Mouse (Mus musculus) G1E (cell line): Measurements from ENCODE around the gene Sirpa. TPM values are rescaled to one million over a fixed set of nuclear protein-coding genes. Genes with fewer than 3 reads are reported as not detected.

Experiments
- ATAC-seq: 2 replicates; pipeline ENCODE4 v1.8.0; 2016; ENCODE audit warnings: mild to moderate bottlenecking; ENCODE audit not compliant: insufficient number of reproducible peaks, poor library complexity, low FRiP score, severe bottlenecking; ENCODE audit errors: extremely low read depth
- DNase-seq: peaks from one replicate; pipeline ENCODE4 v3.0.0; 2012; ENCODE audit warnings: low spot score
- H3K27me3 ChIP-seq: 2 replicates; pipeline ENCODE4 v1.6.1; 2012; ENCODE audit warnings: mild to moderate bottlenecking, low read length, inconsistent platforms; ENCODE audit not compliant: insufficient read depth
- H3K36me3 ChIP-seq: replicated peaks from 2 replicates; pipeline ENCODE3; 2012; ENCODE audit warnings: mild to moderate bottlenecking, inconsistent platforms
- H3K4me1 ChIP-seq: 2 replicates; pipeline ENCODE4 v1.6.1; 2012; ENCODE audit warnings: low read depth, low read length, inconsistent platforms, mixed read lengths; ENCODE audit not compliant: insufficient read depth
- H3K4me3 ChIP-seq: 2 replicates; pipeline ENCODE4 v1.5.1; 2012; ENCODE audit warnings: low read depth, mild to moderate bottlenecking, inconsistent platforms, low read length, moderate library complexity, mixed read lengths
- H3K9me3 ChIP-seq: replicated peaks from 2 replicates; pipeline ENCODE4 v1.6.1; 2012; ENCODE audit warnings: inconsistent platforms
- CTCF ChIP-seq: IDR thresholded peaks from 2 replicates; pipeline ENCODE4 v1.5.1; 2012; ENCODE audit warnings: low read depth, low read length, inconsistent platforms, mixed read lengths
- GATA1 ChIP-seq: IDR thresholded peaks from 2 replicates; pipeline ENCODE4 v1.6.1; 2012; ENCODE audit warnings: borderline replicate concordance, low read length, inconsistent platforms, mixed read lengths
- GATA2 ChIP-seq: IDR thresholded peaks from 2 replicates; pipeline ENCODE4 v1.6.1; 2012; ENCODE audit warnings: low read depth, low read length, inconsistent platforms, borderline replicate concordance
- POLR2AphosphoS5 ChIP-seq: IDR thresholded peaks from 2 replicates; pipeline ENCODE4 v1.6.1; 2012; ENCODE audit warnings: low read depth, low read length, inconsistent platforms; ENCODE audit not compliant: insufficient replicate concordance
- TAL1 ChIP-seq: conservative IDR thresholded peaks from 2 replicates; pipeline ENCODE4 v1.6.1; 2012; ENCODE audit warnings: low read depth, low read length, inconsistent platforms, mixed read lengths
- polyA plus RNA-seq: library from polyadenylated mRNA; stranded (reverse); fragments of >175 nt; gene quantifications from 2 replicates; pipeline ENCODE4 v1.2.3, GENCODE M21; 2012
- total RNA-seq, 2 experiments: library from RNA; stranded (forward) in 1 of 2; stranded (reverse) in 1 of 2; fragments of 200-1000 nt in 1 of 2; fragments of >200 nt in 1 of 2; fragmentation: Nextera tagmentation in 1 of 2; gene quantifications; 2 replicates each; pipeline ENCODE4 v1.2.3; 2014 to 2017

Sirpa gene
- total and polyA plus RNA-seq, 3 experiments: 1.2 TPM; not detected in 2

DNA sequence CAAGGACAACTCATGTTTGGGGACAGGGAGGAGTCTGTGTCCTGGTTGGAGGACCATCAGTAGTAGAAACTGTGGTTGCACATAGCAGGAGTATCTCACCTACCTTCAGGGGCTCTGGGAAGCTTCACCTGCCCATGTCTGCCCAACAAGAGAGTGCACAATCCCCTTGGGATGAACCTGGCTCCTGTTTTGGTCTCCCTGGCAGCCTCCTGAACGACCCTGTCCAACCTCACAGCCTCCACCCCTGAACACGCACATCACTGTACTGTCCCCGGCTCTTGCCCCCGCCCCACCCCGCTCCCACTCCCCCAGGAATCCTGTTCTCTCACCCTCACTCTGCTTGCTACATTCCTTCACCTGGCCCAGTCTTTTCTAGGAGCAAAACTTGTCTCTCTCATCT, 30.3 kb downstream of the Sirpa start:
- Histone ChIP-seq H3K4me3 (no peak overlapping the region), H3K27me3 (no peaks in the 10 kb centered on the region), H3K9me3 (no peaks in the 10 kb centered on the region), H3K4me1 (no peaks in the 10 kb centered on the region), H3K36me3 (no peaks in the 10 kb centered on the region)
- TF ChIP-seq TAL1: no peak
- no peak for TF ChIP-seq GATA1
- no peak for TF ChIP-seq GATA2
- no peak for TF ChIP-seq POLR2AphosphoS5
- ATAC-seq (no peak), DNase-seq (no peak)

- Histone ChIP-seq H3K9me3 (no peaks in the 10 kb centered on the region), H3K27me3 (no peaks in the 10 kb centered on the region), H3K4me1 (no peaks in the 10 kb centered on the region), H3K36me3 (no peaks in the 10 kb centered on the region), H3K4me3 (no peak overlapping the region)
- ATAC-seq (no peak), DNase-seq (no peak)
- no peak for TF ChIP-seq GATA2
- TF ChIP-seq POLR2AphosphoS5: no peak
- TF ChIP-seq GATA1: no peak
- no peak for TF ChIP-seq TAL1
- no peak for TF ChIP-seq CTCF
These were observed 31.1 kb downstream of the Sirpa start for GRCm38 (mm10) chr2:129623771-129624170.

GRCm38 (mm10) chr2:129624246-129624918, 31.7 kb downstream of the Sirpa start:
- TF ChIP-seq CTCF: no peak
- no peak for TF ChIP-seq GATA1
- TF ChIP-seq POLR2AphosphoS5: no peak
- TF ChIP-seq TAL1: no peak
- no peak for TF ChIP-seq GATA2
- no peaks in the 10 kb centered on the region for H3K27me3 ChIP-seq
- H3K9me3 ChIP-seq: no peaks in the 10 kb centered on the region
- DNase-seq: no peak
- H3K36me3 ChIP-seq: no peaks in the 10 kb centered on the region
- no peaks in the 10 kb centered on the region for H3K4me1 ChIP-seq
- no peak for ATAC-seq
- no peak overlapping the region for H3K4me3 ChIP-seq

DNA sequence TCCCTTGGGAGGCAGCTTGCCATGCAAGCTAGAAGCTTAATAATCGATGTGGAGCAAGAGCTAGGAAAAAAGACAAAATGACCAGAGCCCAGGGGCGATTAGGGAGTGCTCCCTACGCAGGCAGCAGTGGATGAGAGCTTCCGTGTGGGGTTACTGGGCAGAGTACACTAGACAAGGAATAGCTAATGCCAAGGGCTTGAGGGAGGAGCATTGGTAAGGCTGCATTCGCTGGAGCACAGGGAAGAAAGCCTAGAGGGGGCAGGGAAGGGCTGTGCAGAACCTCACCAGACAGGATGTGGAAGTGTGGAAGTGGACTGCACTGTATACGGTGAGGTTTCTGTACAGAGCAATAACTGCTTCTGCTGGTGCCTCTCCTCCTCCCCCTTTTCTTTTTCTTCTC, 32.3 kb downstream of the Sirpa start:
- DNase-seq: no peak
- no peak for ATAC-seq
- TF ChIP-seq GATA1 (no peak), TAL1 (no peak), CTCF (no peak), GATA2 (no peak), POLR2AphosphoS5 (no peak)
- Histone ChIP-seq H3K36me3 (no peaks in the 10 kb centered on the region), H3K27me3 (no peaks in the 10 kb centered on the region), H3K9me3 (no peaks in the 10 kb centered on the region), H3K4me3 (no peak overlapping the region), H3K4me1 (no peaks in the 10 kb centered on the region)

GRCm38 (mm10) chr2:129625845-129626244, 33.2 kb downstream of the Sirpa start:
- Histone ChIP-seq H3K4me1 (no peaks in the 10 kb centered on the region), H3K36me3 (no peaks in the 10 kb centered on the region)

GRCm38 (mm10) chr2:129626621-129627061, 34.0 kb downstream of the Sirpa start:
- no peaks in the 10 kb centered on the region for H3K4me1 ChIP-seq
- no peak for DNase-seq

More at GRCm38 (mm10) chr2:129625845-129626244, 33.2 kb downstream of the Sirpa start:
- DNase-seq: no peak
- Histone ChIP-seq H3K27me3 (no peaks in the 10 kb centered on the region), H3K9me3 (no peaks in the 10 kb centered on the region), H3K4me3 (no peak overlapping the region)
- ATAC-seq: no peak
- no peak for TF ChIP-seq GATA1

GRCm38 (mm10) chr2:129627133-129627532, 34.5 kb downstream of the Sirpa start:
- ATAC-seq: no peak
- no peak for DNase-seq
- H3K36me3 ChIP-seq: no peaks in the 10 kb centered on the region
- no peaks in the 10 kb centered on the region for H3K4me1 ChIP-seq
- H3K9me3 ChIP-seq: no peaks in the 10 kb centered on the region
- H3K4me3 ChIP-seq: no peak overlapping the region
- no peaks in the 10 kb centered on the region for H3K27me3 ChIP-seq
- TF ChIP-seq POLR2AphosphoS5 (no peak), TAL1 (no peak), GATA1 (no peak)

More at GRCm38 (mm10) chr2:129626621-129627061, 34.0 kb downstream of the Sirpa start:
- no peak for TF ChIP-seq TAL1
- no peak for TF ChIP-seq GATA2
- TF ChIP-seq POLR2AphosphoS5: no peak
- no peak for TF ChIP-seq GATA1
- no peak for TF ChIP-seq CTCF
- Histone ChIP-seq H3K9me3 (no peaks in the 10 kb centered on the region), H3K4me3 (no peak overlapping the region), H3K36me3 (no peaks in the 10 kb centered on the region), H3K27me3 (no peaks in the 10 kb centered on the region)
- no peak for ATAC-seq
